Mouse (Mus musculus) CH12.LX (cell line): ENCODE data around the gene Lipt2. TPM values are rescaled to one million over a fixed set of nuclear protein-coding genes. Genes with fewer than 3 reads are reported as not detected.

Experiments used
- DNase-seq: peaks from one replicate; pipeline ENCODE4 v3.0.0-alpha.2; 2013; ENCODE audit errors: extremely low read depth
- H3K27ac ChIP-seq: 2 replicates; pipeline ENCODE4 v1.5.1; 2012; ENCODE audit warnings: low read depth, mild to moderate bottlenecking, control low read depth, moderate library complexity; ENCODE audit not compliant: insufficient read depth
- H3K27me3 ChIP-seq: replicated peaks from 2 replicates; pipeline ENCODE3; 2012; ENCODE audit warnings: inconsistent platforms
- H3K36me3 ChIP-seq, 2 experiments: replicated peaks in 1 of 2; 2 replicates each; pipeline versions ENCODE3 to v1.6.1; 2012; ENCODE audit warnings: inconsistent platforms in 1 of 2, low read length in 1 of 2, mild to moderate bottlenecking in 1 of 2, mixed read lengths in 1 of 2, moderate library complexity in 1 of 2; ENCODE audit not compliant: control insufficient read depth in 1 of 2, insufficient read depth in 1 of 2
- H3K4me1 ChIP-seq, 2 experiments: 2 replicates each; pipeline ENCODE4 v1.6.1; 2012; ENCODE audit warnings: inconsistent platforms in 1 of 2, moderate library complexity in 1 of 2; ENCODE audit not compliant: insufficient read depth in 2 of 2, control insufficient read depth in 1 of 2
- H3K4me2 ChIP-seq: 2 replicates; pipeline ENCODE4 v1.6.1; 2012; ENCODE audit warnings: low read depth, mild to moderate bottlenecking, control low read depth; ENCODE audit not compliant: poor library complexity, insufficient read depth, severe bottlenecking
- H3K4me3 ChIP-seq, 3 experiments: fragments of 150-350 bp in 1 of 3; sonication (generic) in 1 of 3; replicated peaks in 1 of 3; 2 replicates each; pipeline versions ENCODE3 to v1.5.1; 2011 to 2012; ENCODE audit warnings: low read depth in 2 of 3, low read length in 2 of 3, mild to moderate bottlenecking in 2 of 3, moderate library complexity in 2 of 3, control low read depth in 1 of 3, improper control_type of control experiment in 1 of 3, inconsistent platforms in 1 of 3, mixed read lengths in 1 of 3; ENCODE audit not compliant: poor library complexity in 1 of 3
- H3K79me2 ChIP-seq: replicated peaks from 2 replicates; pipeline ENCODE4 v1.6.1; 2012; ENCODE audit warnings: mild to moderate bottlenecking, moderate library complexity; ENCODE audit not compliant: control insufficient read depth, poor library complexity, insufficient read depth, severe bottlenecking; ENCODE audit errors: extremely low read depth
- H3K9ac ChIP-seq: 2 replicates; pipeline ENCODE4 v1.6.1; 2012; ENCODE audit warnings: low read depth, mild to moderate bottlenecking, control low read depth, moderate library complexity; ENCODE audit not compliant: insufficient read depth
- H3K9me3 ChIP-seq: replicated peaks from 2 replicates; pipeline ENCODE3; 2012; ENCODE audit warnings: low read length, inconsistent platforms, mixed read lengths
- BHLHE40 ChIP-seq: IDR thresholded peaks from 2 replicates; pipeline ENCODE4 v1.6.1; 2011; ENCODE audit warnings: mild to moderate bottlenecking, low read depth, low read length, improper control_type of control experiment
- CHD1 ChIP-seq: IDR thresholded peaks from 2 replicates; pipeline ENCODE4 v1.6.1; 2012; ENCODE audit warnings: low read depth, low read length, improper control_type of control experiment, inconsistent platforms
- CHD2 ChIP-seq: IDR thresholded peaks from 2 replicates; pipeline ENCODE4 v1.6.1; 2011; ENCODE audit warnings: low read length, improper control_type of control experiment
- CTCF ChIP-seq, 2 experiments: IDR thresholded peaks in 1 of 2; conservative IDR thresholded peaks in 1 of 2; 2 replicates each; pipeline ENCODE4 v1.5.1; 2011 to 2012; ENCODE audit warnings: low read depth in 2 of 2, low read length in 2 of 2, improper control_type of control experiment in 1 of 2, inconsistent platforms in 1 of 2, mild to moderate bottlenecking in 1 of 2, moderate library complexity in 1 of 2
- ETS1 ChIP-seq: conservative IDR thresholded peaks from 2 replicates; pipeline ENCODE4 v1.6.1; 2012; ENCODE audit warnings: low read depth, mild to moderate bottlenecking, inconsistent platforms, low read length, improper control_type of control experiment, moderate library complexity
- HCFC1 ChIP-seq: IDR thresholded peaks from 2 replicates; pipeline ENCODE4 v1.6.1; 2012; ENCODE audit warnings: low read depth, mild to moderate bottlenecking, inconsistent platforms, low read length, improper control_type of control experiment
- IRF4 ChIP-seq: IDR thresholded peaks from 2 replicates; pipeline ENCODE4 v1.6.1; 2014; ENCODE audit warnings: low read depth, mild to moderate bottlenecking, inconsistent platforms, low read length, improper control_type of control experiment
- JUN ChIP-seq: IDR thresholded peaks from 2 replicates; pipeline ENCODE4 v1.6.1; 2011; ENCODE audit warnings: low read depth, mild to moderate bottlenecking, low read length, improper control_type of control experiment, moderate library complexity; ENCODE audit not compliant: insufficient read depth
- JUND ChIP-seq: conservative IDR thresholded peaks from 2 replicates; pipeline ENCODE4 v1.6.1; 2011; ENCODE audit warnings: low read depth, low read length, improper control_type of control experiment
- MAFK ChIP-seq: IDR thresholded peaks from 2 replicates; pipeline ENCODE4 v1.6.1; 2011; ENCODE audit warnings: low read length, improper control_type of control experiment; ENCODE audit not compliant: insufficient replicate concordance
- MAX ChIP-seq: IDR thresholded peaks from 2 replicates; pipeline ENCODE4 v1.6.1; 2011; ENCODE audit warnings: low read length, improper control_type of control experiment
- MEF2A ChIP-seq: IDR thresholded peaks from 2 replicates; pipeline ENCODE4 v1.6.1; 2014; ENCODE audit warnings: low read depth, mild to moderate bottlenecking, inconsistent platforms, low read length, improper control_type of control experiment, borderline replicate concordance
- MXI1 ChIP-seq: IDR thresholded peaks from 2 replicates; pipeline ENCODE4 v1.6.1; 2011; ENCODE audit warnings: mild to moderate bottlenecking, low read depth, low read length, improper control_type of control experiment
- MYC ChIP-seq: IDR thresholded peaks from 2 replicates; pipeline ENCODE4 v1.6.1; 2011; ENCODE audit warnings: low read depth, mild to moderate bottlenecking, improper control_type of control experiment, low read length
- NELFE ChIP-seq: IDR thresholded peaks from 2 replicates; pipeline ENCODE4 v1.6.1; 2011; ENCODE audit warnings: low read depth, low read length, improper control_type of control experiment
- NRF1 ChIP-seq: IDR thresholded peaks from 2 replicates; pipeline ENCODE4 v1.6.1; 2014; ENCODE audit warnings: low read depth, mild to moderate bottlenecking, inconsistent platforms, low read length, improper control_type of control experiment, moderate library complexity
- POLR2A ChIP-seq: IDR thresholded peaks from 2 replicates; pipeline ENCODE4 v1.6.1; 2011; ENCODE audit warnings: low read depth, mild to moderate bottlenecking, improper control_type of control experiment, low read length
- RCOR1 ChIP-seq: conservative IDR thresholded peaks from 2 replicates; pipeline ENCODE4 v1.6.1; 2012; ENCODE audit warnings: low read depth, mild to moderate bottlenecking, inconsistent platforms, low read length, improper control_type of control experiment
- SIN3A ChIP-seq: IDR thresholded peaks from 2 replicates; pipeline ENCODE4 v1.6.1; 2012; ENCODE audit warnings: low read length, improper control_type of control experiment, inconsistent platforms
- SMC3 ChIP-seq: IDR thresholded peaks from 2 replicates; pipeline ENCODE4 v1.6.1; 2011; ENCODE audit warnings: low read depth, low read length, improper control_type of control experiment
- UBTF ChIP-seq: IDR thresholded peaks from 2 replicates; pipeline ENCODE4 v1.6.1; 2012; ENCODE audit warnings: low read depth, mild to moderate bottlenecking, inconsistent platforms, low read length, improper control_type of control experiment, moderate library complexity
- USF1 ChIP-seq: IDR thresholded peaks from 2 replicates; pipeline ENCODE4 v1.6.1; 2014; ENCODE audit warnings: low read depth, mild to moderate bottlenecking, inconsistent platforms, low read length, improper control_type of control experiment
- USF2 ChIP-seq: conservative IDR thresholded peaks from 2 replicates; pipeline ENCODE4 v1.6.1; 2011; ENCODE audit warnings: low read depth, low read length, improper control_type of control experiment
- ZC3H11A ChIP-seq: IDR thresholded peaks from 2 replicates; pipeline ENCODE4 v1.6.1; 2012; ENCODE audit warnings: low read depth, mild to moderate bottlenecking, inconsistent platforms, low read length, improper control_type of control experiment
- ZKSCAN1 ChIP-seq: IDR thresholded peaks from 2 replicates; pipeline ENCODE4 v1.6.1; 2012; ENCODE audit warnings: low read depth, inconsistent platforms, low read length, improper control_type of control experiment, borderline replicate concordance
- ZMIZ1 ChIP-seq: IDR thresholded peaks from 2 replicates; pipeline ENCODE4 v1.6.1; 2012; ENCODE audit warnings: low read depth, mild to moderate bottlenecking, inconsistent platforms, low read length, improper control_type of control experiment
- ZNF384 ChIP-seq: IDR thresholded peaks from 2 replicates; pipeline ENCODE4 v1.6.1; 2012; ENCODE audit warnings: low read depth, low read length, improper control_type of control experiment, inconsistent platforms
- dilution Hi-C: fragments of 300-500 bp; cut with MboI; formaldehyde crosslinking; loops from 2 replicates; pipeline ENCODE4 v1.14.3; 2020; ENCODE audit warnings: low sequenced_read_pairs; ENCODE audit not compliant: extremely low pct_unique_long_range_greater_than_20kb, extremely low pct_ligation_motif_present
- in situ Hi-C: fragments of 300-500 bp; cut with MboI; formaldehyde crosslinking; loops from 3 replicates; pipeline ENCODE4 v1.14.3; 2019; ENCODE audit warnings: low sequenced_read_pairs, low pct_ligation_motif_present, low pct_unique_long_range_greater_than_20kb, mixed read lengths
- polyA plus RNA-seq: library from polyadenylated mRNA; unstranded; fragments of >175 nt; gene quantifications from 2 replicates; pipeline ENCODE4 v1.2.1, GENCODE M21; 2012; ENCODE audit warnings: low read depth; ENCODE audit not compliant: insufficient read length
- total RNA-seq, 2 experiments: library from RNA; depleted of rRNA; stranded (reverse); fragments of 300-350 nt in 1 of 2; fragments of >200 nt in 1 of 2; gene quantifications; 2 replicates each; pipeline ENCODE4 v1.2.3; 2012 to 2014

Lipt2 gene
- total and polyA plus RNA-seq, 3 experiments, result 5.3 to 15.4 (median 10.3) TPM

DNA sequence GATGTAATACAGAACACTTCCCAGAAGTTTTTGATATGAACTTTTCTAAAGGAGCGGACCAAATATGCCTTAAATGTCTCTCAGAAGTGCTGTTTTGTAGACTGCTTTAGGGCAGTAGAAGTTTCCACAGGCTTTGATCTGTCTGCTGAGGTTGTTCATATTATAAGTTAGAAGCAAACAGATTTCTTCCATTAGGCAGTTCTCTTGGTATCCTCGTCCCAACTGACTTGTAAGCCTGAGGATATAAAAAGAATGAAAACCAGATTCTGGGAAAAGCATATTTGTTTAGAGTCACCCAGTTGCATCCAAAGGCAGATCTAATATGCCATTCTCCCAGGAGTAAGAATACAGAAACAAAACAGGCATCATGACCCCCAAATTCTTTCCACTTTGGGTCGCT lies 42.1 kb downstream of the Lipt2 start:
- in situ Hi-C loops, result no loop called here

DNA sequence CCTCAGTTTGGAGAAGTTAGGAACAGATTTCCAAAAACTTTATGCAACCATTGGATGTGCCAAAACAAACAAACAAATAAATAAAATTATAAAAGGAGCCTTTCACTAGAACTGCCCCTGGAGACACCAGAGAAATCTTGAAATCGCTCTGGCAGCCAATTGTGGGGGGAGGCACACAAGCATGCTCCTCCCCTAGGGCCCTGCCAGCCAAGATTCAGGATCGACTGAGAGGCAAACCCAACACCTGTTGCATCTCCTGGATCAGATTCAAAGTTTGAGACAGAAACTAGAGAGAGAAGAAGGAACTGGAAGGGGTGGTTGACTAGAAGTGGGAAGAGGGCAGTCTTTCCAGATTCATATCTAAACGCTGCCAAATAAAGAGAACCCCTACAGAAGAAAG lies 44.5 kb downstream of the Lipt2 start:
- dilution Hi-C loops, result no loop called here
- Histone ChIP-seq H3K36me3 (peaks cover 0 to 4% of the 10 kb centered on the region in 2 experiments), H3K27ac (no peak overlapping the region), H3K4me3 (no peak overlapping the region), H3K4me1 (peaks cover 4 to 13% of the 10 kb centered on the region in 2 experiments), H3K9me3 (no peaks in the 10 kb centered on the region), H3K4me2 (no peak overlapping the region), H3K27me3 (peaks cover 2% of the 10 kb centered on the region), H3K79me2 (no peaks in the 10 kb centered on the region), H3K9ac (no peak overlapping the region)
- DNase-seq, result no peak
- TF ChIP-seq ZC3H11A (no peak), ZNF384 (no peak), MYC (no peak), CHD1 (no peak), BHLHE40 (no peak), MAFK (no peak), CTCF (conservative IDR thresholded peaks at IDR 0.05 in 1 of 2, IDR thresholded peaks at IDR 0.05 in 1 of 2; ENCODE audit: low read depth in 2 of 2, low read length in 2 of 2) (no peak), JUN (no peak), ETS1 (no peak), POLR2A (no peak), ZMIZ1 (no peak), USF2 (no peak), MAX (no peak), NELFE (no peak), JUND (no peak), SIN3A (no peak), SMC3 (no peak)
- in situ Hi-C loops, result no loop called here

More for the DNA sequence above, 42.1 kb downstream of the Lipt2 start:
- no peaks in the 10 kb centered on the region for H3K27me3 ChIP-seq
- H3K9ac ChIP-seq, result no peak overlapping the region
- H3K4me1 ChIP-seq, result peaks cover 8 to 28% of the 10 kb centered on the region in 2 experiments
- H3K79me2 ChIP-seq, result no peaks in the 10 kb centered on the region
- DNase-seq, result no peak
- peaks cover 0 to 4% of the 10 kb centered on the region in 2 experiments for H3K36me3 ChIP-seq
- no peak overlapping the region for H3K4me3 ChIP-seq
- H3K9me3 ChIP-seq, result no peaks in the 10 kb centered on the region
- no peak overlapping the region for H3K27ac ChIP-seq
- no peak for TF ChIP-seq UBTF
- no peak for TF ChIP-seq RCOR1
- TF ChIP-seq IRF4, result no peak
- no peak for TF ChIP-seq ZKSCAN1
- no peak for TF ChIP-seq SIN3A
- TF ChIP-seq MXI1, result no peak
- TF ChIP-seq ZNF384, result no peak
- no peak for TF ChIP-seq MYC
- no peak for TF ChIP-seq MEF2A
- TF ChIP-seq JUN, result no peak
- no peak for TF ChIP-seq USF1
- TF ChIP-seq SMC3, result no peak
- TF ChIP-seq ZC3H11A, result no peak
- TF ChIP-seq HCFC1, result no peak
- TF ChIP-seq NRF1, result no peak
- no peak for TF ChIP-seq NELFE
- no peak for TF ChIP-seq CHD2
- TF ChIP-seq ZMIZ1, result no peak
- TF ChIP-seq CTCF (conservative IDR thresholded peaks at IDR 0.05 in 1 of 2, IDR thresholded peaks at IDR 0.05 in 1 of 2; ENCODE audit: low read depth in 2 of 2, low read length in 2 of 2), result no peak
- TF ChIP-seq CHD1, result no peak
- dilution Hi-C loops, result no loop called here
- H3K4me2 ChIP-seq, result no peak overlapping the region
